Mouse (Mus musculus): Measurements from ENCODE around the gene AY358078.

DNA sequence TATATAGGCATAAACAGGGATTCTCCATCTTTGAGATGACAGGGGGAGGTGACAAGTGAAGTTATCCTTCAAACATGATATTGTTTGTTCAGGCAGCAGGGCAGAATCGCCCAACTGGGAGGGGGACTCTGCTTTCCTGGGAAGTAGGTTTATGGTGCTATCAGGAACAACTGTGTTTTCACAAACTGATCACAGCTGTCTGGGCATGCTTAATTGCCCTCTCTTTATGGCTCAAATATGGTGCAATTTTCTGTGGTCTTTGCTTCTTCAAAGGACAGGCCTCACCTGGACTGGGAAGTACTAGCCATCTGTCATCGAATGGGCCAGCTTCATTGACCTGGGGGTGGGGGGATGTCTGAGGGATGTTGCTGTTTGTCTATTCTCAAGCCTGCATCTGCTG, 5.7 kb upstream of the AY358078 start:
- TF ChIP-seq CTCF (IDR thresholded peaks at IDR 0.05; ENCODE audit: low read depth, low read length): no peak
- TF ChIP-seq POLR2A (IDR thresholded peaks at IDR 0.05; ENCODE audit: insufficient read depth, low read length): no peak
- TF ChIP-seq EP300 (IDR thresholded peaks at IDR 0.05; ENCODE audit: insufficient read depth, low read depth, low read length): no peak
